Mouse (Mus musculus) heart, postnatal 0 days (tissue): ENCODE measurements around the gene Zfp385b. TPM values are rescaled to one million over a fixed set of nuclear protein-coding genes. Genes with fewer than 3 reads are reported as not detected.

Source experiments
- ATAC-seq: fragments of 200-750 bp; cut with Nextera tagmentation; 2 replicates; pipeline ENCODE4 v1.8.0; 2017; ENCODE audit warnings: low read depth, moderate number of reproducible peaks, moderate library complexity; ENCODE audit not compliant: insufficient read depth
- DNase-seq: peaks from one replicate; pipeline ENCODE4 v3.0.0-alpha.2; 2016; ENCODE audit warnings: low spot score
- H3K27ac ChIP-seq: fragments of 300-500 bp; sonication (generic); 2 replicates; pipeline ENCODE4 v1.5.1; 2014; ENCODE audit warnings: low read depth, mild to moderate bottlenecking
- H3K27me3 ChIP-seq: fragments of 300-500 bp; sonication (generic); 2 replicates; pipeline ENCODE4 v1.6.1; 2014; ENCODE audit warnings: low read length, mixed read lengths; ENCODE audit not compliant: control insufficient read depth, insufficient read depth
- H3K36me3 ChIP-seq: fragments of 300-500 bp; sonication (generic); replicated peaks from 2 replicates; pipeline ENCODE4 v1.6.1; 2014; ENCODE audit warnings: low read length, mixed read lengths; ENCODE audit not compliant: control insufficient read depth, insufficient read depth
- H3K4me1 ChIP-seq: fragments of 300-500 bp; sonication (generic); 2 replicates; pipeline ENCODE4 v1.6.1; 2014; ENCODE audit warnings: antibody characterized with exemption; ENCODE audit not compliant: control insufficient read depth, insufficient read depth
- H3K4me2 ChIP-seq: fragments of 300-500 bp; sonication (generic); 2 replicates; pipeline ENCODE4 v1.6.1; 2014; ENCODE audit warnings: low read depth, mild to moderate bottlenecking, low read length, moderate library complexity
- H3K4me3 ChIP-seq: fragments of 300-500 bp; sonication (generic); 2 replicates; pipeline ENCODE4 v1.5.1; 2014; ENCODE audit warnings: low read depth, low read length
- H3K9ac ChIP-seq: fragments of 300-500 bp; sonication (generic); replicated peaks from 2 replicates; pipeline ENCODE4 v1.6.1; 2014; ENCODE audit warnings: low read depth, low read length, mixed read lengths
- H3K9me3 ChIP-seq: fragments of 300-500 bp; sonication (generic); replicated peaks from 2 replicates; pipeline ENCODE4 v1.6.1; 2016; ENCODE audit warnings: low read length; ENCODE audit not compliant: control insufficient read depth
- CTCF ChIP-seq: IDR thresholded peaks from 2 replicates; pipeline ENCODE4 v1.5.1; 2016; ENCODE audit warnings: antibody characterized with exemption, control low read depth, low read depth
- EP300 ChIP-seq: IDR thresholded peaks from 2 replicates; pipeline ENCODE4 v1.6.1; 2016; ENCODE audit warnings: antibody characterized with exemption, low read depth
- WGBS: fragments of 180-500 bp; shearing (Covaris S2); extraction: QIAGEN DNeasy Blood & Tissue Kit; methylation state at CpG from one replicate; pipeline ENCODE4 v1.1.7; 2014; 5-methylcytosine and 5-hydroxymethylcytosine counted together
- polyA plus RNA-seq: library from polyadenylated mRNA; unstranded; fragments of >200 nt; fragmentation: Nextera tagmentation; extraction: Ambion mirVana; gene quantifications from 2 replicates; pipeline ENCODE4 v1.2.1, GENCODE M21; 2015
- total RNA-seq: library from RNA; depleted of rRNA; stranded (reverse); fragments of >200 nt; gene quantifications from 2 replicates; pipeline ENCODE4 v1.2.3, GENCODE M21; 2014; ENCODE audit warnings: low replicate concordance

Gene Zfp385b
- total and polyA plus RNA-seq, 2 experiments from 2014 or later, result 1.8 to 4.2 TPM

GRCm38 (mm10) chr2:77500480-77500879 lies 319.0 kb downstream of the Zfp385b start:
- Histone ChIP-seq H3K4me1 (no peaks in the 10 kb centered on the region), H3K4me3 (no peak overlapping the region), H3K27me3 (no peaks in the 10 kb centered on the region), H3K4me2 (no peak overlapping the region), H3K27ac (no peak overlapping the region), H3K9me3 (no peaks in the 10 kb centered on the region; the same call in 1 of the 2 replicates), H3K9ac (no peak overlapping the region), H3K36me3 (no peaks in the 10 kb centered on the region)
- no peak for DNase-seq
- 64% methylated on average over 6 of the region's 6 CpGs for WGBS
- TF ChIP-seq EP300, result no peak
- no peak for TF ChIP-seq CTCF
- no peak for ATAC-seq

- no peak for ATAC-seq
- Histone ChIP-seq H3K4me2 (no peak overlapping the region), H3K27ac (no peak overlapping the region), H3K36me3 (no peaks in the 10 kb centered on the region), H3K27me3 (no peaks in the 10 kb centered on the region), H3K9ac (no peak overlapping the region), H3K4me1 (no peaks in the 10 kb centered on the region), H3K4me3 (no peak overlapping the region), H3K9me3 (no peaks in the 10 kb centered on the region; the same call in 1 of the 2 replicates)
- 46% methylated on average over 4 of the region's 4 CpGs for WGBS
- DNase-seq, result no peak
- no peak for TF ChIP-seq CTCF
- no peak for TF ChIP-seq EP300
Observed at GRCm38 (mm10) chr2:77498379-77498778, 321.1 kb downstream of the Zfp385b start.

DNA sequence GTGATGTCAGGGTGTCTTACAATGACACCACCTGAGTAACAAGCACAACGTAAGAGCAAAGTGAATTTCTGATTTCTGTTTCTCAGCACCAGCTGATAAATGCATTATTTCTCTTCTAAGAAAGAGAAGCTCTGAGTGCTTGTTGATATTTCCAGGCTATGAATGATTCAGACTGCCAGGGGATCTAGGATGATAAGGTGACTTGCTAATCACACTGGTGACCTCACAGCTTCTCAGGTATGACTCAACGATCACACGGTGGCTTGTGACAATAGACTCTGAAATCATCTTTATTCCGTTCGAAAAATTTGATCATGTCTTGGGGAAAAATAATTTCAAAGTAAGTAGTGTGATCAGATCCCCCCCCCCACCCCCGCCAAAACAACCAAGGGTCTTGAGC lies 321.5 kb downstream of the Zfp385b start:
- no peak for TF ChIP-seq EP300
- TF ChIP-seq CTCF, result no peak
- 81% methylated on average over 6 of the region's 6 CpGs for WGBS
- no peaks in the 10 kb centered on the region for H3K36me3 ChIP-seq
- H3K9me3 ChIP-seq, result no peaks in the 10 kb centered on the region; the same call in 1 of the 2 replicates
- no peak overlapping the region for H3K9ac ChIP-seq
- no peak for DNase-seq
- H3K4me2 ChIP-seq, result no peak overlapping the region
- no peak for ATAC-seq
- H3K27ac ChIP-seq, result no peak overlapping the region
- no peaks in the 10 kb centered on the region for H3K4me1 ChIP-seq
- H3K27me3 ChIP-seq, result no peaks in the 10 kb centered on the region
- H3K4me3 ChIP-seq, result no peak overlapping the region

- no peak overlapping the region for H3K4me2 ChIP-seq
- H3K27ac ChIP-seq, result no peak overlapping the region
- H3K36me3 ChIP-seq, result no peaks in the 10 kb centered on the region
- H3K9me3 ChIP-seq, result no peaks in the 10 kb centered on the region; the same call in 1 of the 2 replicates
- WGBS, result 77% methylated on average over 7 of the region's 7 CpGs
- H3K4me3 ChIP-seq, result no peak overlapping the region
- H3K4me1 ChIP-seq, result no peaks in the 10 kb centered on the region
- ATAC-seq (no peak), DNase-seq (no peak)
- no peak for TF ChIP-seq CTCF
- no peak for TF ChIP-seq EP300
- H3K27me3 ChIP-seq, result no peaks in the 10 kb centered on the region
- no peak overlapping the region for H3K9ac ChIP-seq
Observed at GRCm38 (mm10) chr2:77496071-77496470, 323.4 kb downstream of the Zfp385b start.

- Histone ChIP-seq H3K4me2 (no peak overlapping the region), H3K27ac (no peak overlapping the region), H3K4me1 (no peaks in the 10 kb centered on the region), H3K36me3 (no peaks in the 10 kb centered on the region), H3K9me3 (no peaks in the 10 kb centered on the region; the same call in 1 of the 2 replicates), H3K9ac (no peak overlapping the region), H3K4me3 (no peak overlapping the region), H3K27me3 (no peaks in the 10 kb centered on the region)
- DNase-seq (no peak), ATAC-seq (no peak)
- no peak for TF ChIP-seq CTCF
- no peak for TF ChIP-seq EP300
- WGBS, result 85% methylated on average over 4 of the region's 4 CpGs
Observed at GRCm38 (mm10) chr2:77495344-77495743, 324.1 kb downstream of the Zfp385b start.

DNA sequence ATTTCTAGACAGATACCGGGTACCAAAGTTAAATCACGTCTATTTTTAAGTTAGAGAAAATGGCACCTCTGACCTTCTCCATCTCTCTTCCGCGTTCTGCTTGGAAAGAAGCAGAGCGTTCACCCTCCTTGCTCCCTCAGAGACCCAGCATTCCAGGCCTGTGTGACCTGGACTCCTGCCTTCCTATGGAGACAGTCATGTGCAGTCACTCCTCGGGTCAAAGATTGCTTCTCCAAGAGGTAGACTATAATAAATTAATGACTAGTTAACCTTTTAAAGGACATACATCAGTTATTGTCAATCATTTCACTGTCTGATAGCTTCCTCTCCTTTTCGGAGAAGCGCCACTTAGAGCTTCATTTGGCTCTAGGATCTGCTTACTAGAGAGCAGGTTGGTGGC lies 325.7 kb downstream of the Zfp385b start:
- TF ChIP-seq CTCF (no peak), EP300 (no peak)
- H3K9me3 ChIP-seq, result no peaks in the 10 kb centered on the region; the same call in 1 of the 2 replicates
- no peaks in the 10 kb centered on the region for H3K36me3 ChIP-seq
- DNase-seq (no peak), ATAC-seq (no peak)
- H3K27ac ChIP-seq, result no peak overlapping the region
- no peaks in the 10 kb centered on the region for H3K27me3 ChIP-seq
- H3K4me1 ChIP-seq, result no peaks in the 10 kb centered on the region
- no peak overlapping the region for H3K4me2 ChIP-seq
- H3K9ac ChIP-seq, result no peak overlapping the region
- 88% methylated on average over 8 of the region's 8 CpGs for WGBS
- no peak overlapping the region for H3K4me3 ChIP-seq
